Mouse (Mus musculus): ENCODE measurements around the gene Gtf2h4. TPM values are rescaled to one million over a fixed set of nuclear protein-coding genes. Genes with fewer than 3 reads are reported as not detected.

The Gtf2h4 gene
- polyA plus RNA-seq (2015; fragmentation: Nextera tagmentation; extraction: Ambion mirVana): 31.9 and 33.9 TPM in 2 replicates

GRCm38 (mm10) chr17:35673416-35674035, at the start of gene Gtf2h4:
Gene Gtf2h4 (minus strand): TSS chr17:35673739.
- 1% methylated on average over 23 of the region's 23 CpGs for WGBS (ENCODE audit: insufficient replicate concordance)
- H3K4me3 ChIP-seq (replicated peaks): peak within 1 kb of the TSS; percentile 78
- H3K27ac ChIP-seq: no peak within 1 kb of the TSS; the same call in 1 of the 2 replicates
- peak within 1 kb of the TSS; percentile 83 for H3K4me2 ChIP-seq
- H3K9me3 ChIP-seq (replicated peaks): no peaks in the 10 kb centered on the region
- ATAC-seq (ENCODE audit: low read depth) (peak; percentile 95), DNase-seq (peak; percentile 80)
- peak within 1 kb of the TSS; percentile 83 for H3K9ac ChIP-seq
- H3K36me3 ChIP-seq: peaks cover 14% of the 10 kb centered on the region; the same call in 1 of the 2 replicates
- H3K4me1 ChIP-seq (replicated peaks): peaks cover 19% of the 10 kb centered on the region
- H3K27me3 ChIP-seq: no peaks in the 10 kb centered on the region

- Histone ChIP-seq H3K4me2 (no peak overlapping the region), H3K27me3 (peaks cover 52% of the 10 kb centered on the region), H3K9me3 (replicated peaks) (no peaks in the 10 kb centered on the region), H3K4me3 (replicated peaks) (no peak overlapping the region), H3K4me1 (replicated peaks) (peaks cover 11% of the 10 kb centered on the region), H3K27ac (no peak overlapping the region), H3K36me3 (no peaks in the 10 kb centered on the region), H3K9ac (no peak overlapping the region)
- no peak for DNase-seq
- ATAC-seq (ENCODE audit: low read depth): no peak
- 36% methylated on average over 8 of the region's 8 CpGs for WGBS (ENCODE audit: insufficient replicate concordance)
Measured at GRCm38 (mm10) chr17:35721676-35722075, 48.1 kb upstream of the Gtf2h4 start.

- H3K27ac ChIP-seq: no peak overlapping the region
- peaks cover 7% of the 10 kb centered on the region; the same call in 1 of the 2 replicates for H3K4me1 ChIP-seq (replicated peaks)
- peaks cover 57% of the 10 kb centered on the region for H3K27me3 ChIP-seq
- ATAC-seq (ENCODE audit: low read depth) (0 out of 2 replicates have a peak, but pooled peaks have one; percentile 34), DNase-seq (no peak)
- H3K4me3 ChIP-seq (replicated peaks): no peak overlapping the region
- H3K9ac ChIP-seq: no peak overlapping the region
- WGBS (ENCODE audit: insufficient replicate concordance): 47% methylated on average over 9 of the region's 11 CpGs
- no peaks in the 10 kb centered on the region for H3K36me3 ChIP-seq
- no peak overlapping the region for H3K4me2 ChIP-seq
- no peaks in the 10 kb centered on the region for H3K9me3 ChIP-seq (replicated peaks)
Measured at GRCm38 (mm10) chr17:35720340-35720727, 46.8 kb upstream of the Gtf2h4 start.

GRCm38 (mm10) chr17:35719616-35720339, 46.2 kb upstream of the Gtf2h4 start:
- Histone ChIP-seq H3K4me1 (replicated peaks) (peaks cover 6% of the 10 kb centered on the region; the same call in 1 of the 2 replicates), H3K9ac (no peak overlapping the region), H3K27me3 (peaks cover 52% of the 10 kb centered on the region), H3K4me2 (no peak overlapping the region), H3K4me3 (replicated peaks) (no peak overlapping the region), H3K36me3 (no peaks in the 10 kb centered on the region), H3K27ac (no peak overlapping the region), H3K9me3 (replicated peaks) (no peaks in the 10 kb centered on the region)
- ATAC-seq (ENCODE audit: low read depth): no peak
- WGBS (ENCODE audit: insufficient replicate concordance): 43% methylated on average over 9 of the region's 9 CpGs
- no peak for DNase-seq

- no peak overlapping the region for H3K4me2 ChIP-seq
- 56% methylated on average over 6 of the region's 6 CpGs for WGBS (ENCODE audit: insufficient replicate concordance)
- H3K9ac ChIP-seq: no peak overlapping the region
- DNase-seq (no peak), ATAC-seq (ENCODE audit: low read depth) (no peak)
- no peak overlapping the region for H3K27ac ChIP-seq
- H3K4me1 ChIP-seq (replicated peaks): peaks cover 6% of the 10 kb centered on the region; the same call in 1 of the 2 replicates
- no peak overlapping the region for H3K4me3 ChIP-seq (replicated peaks)
- H3K27me3 ChIP-seq: peaks cover 26% of the 10 kb centered on the region
- H3K9me3 ChIP-seq (replicated peaks): no peaks in the 10 kb centered on the region
- H3K36me3 ChIP-seq: no peaks in the 10 kb centered on the region
Measured at GRCm38 (mm10) chr17:35717080-35717479, 43.5 kb upstream of the Gtf2h4 start.

GRCm38 (mm10) chr17:35716114-35716513, 42.6 kb upstream of the Gtf2h4 start:
- Histone ChIP-seq H3K4me1 (replicated peaks) (peaks cover 4% of the 10 kb centered on the region; the same call in 1 of the 2 replicates), H3K27ac (no peak overlapping the region), H3K4me2 (no peak overlapping the region), H3K36me3 (no peaks in the 10 kb centered on the region), H3K4me3 (replicated peaks) (no peak overlapping the region), H3K9ac (no peak overlapping the region), H3K27me3 (peaks cover 16% of the 10 kb centered on the region), H3K9me3 (replicated peaks) (no peaks in the 10 kb centered on the region)
- ATAC-seq (ENCODE audit: low read depth) (no peak), DNase-seq (no peak)
- WGBS (ENCODE audit: insufficient replicate concordance): 60% methylated on average over 3 of the region's 3 CpGs

GRCm38 (mm10) chr17:35710705-35711347, 37.3 kb upstream of the Gtf2h4 start:
- DNase-seq (no peak), ATAC-seq (ENCODE audit: low read depth) (no peak)
- no peak overlapping the region for H3K4me3 ChIP-seq (replicated peaks)
- peaks cover 12% of the 10 kb centered on the region; the same call in 1 of the 2 replicates for H3K27me3 ChIP-seq
- 0 out of 2 replicates have a peak overlapping the region, but pooled peaks have one; percentile 39 for H3K27ac ChIP-seq
- no peak overlapping the region for H3K4me2 ChIP-seq
- 35% methylated on average over 8 of the region's 8 CpGs for WGBS (ENCODE audit: insufficient replicate concordance)
- H3K4me1 ChIP-seq (replicated peaks): peaks cover 7% of the 10 kb centered on the region; the same call in 1 of the 2 replicates
- no peaks in the 10 kb centered on the region for H3K9me3 ChIP-seq (replicated peaks)
- no peak overlapping the region for H3K9ac ChIP-seq
- H3K36me3 ChIP-seq: no peaks in the 10 kb centered on the region

GRCm38 (mm10) chr17:35708611-35709010, 35.1 kb upstream of the Gtf2h4 start:
- 41% methylated on average over 2 of the region's 2 CpGs for WGBS (ENCODE audit: insufficient replicate concordance)
- Histone ChIP-seq H3K4me1 (replicated peaks) (peaks cover 20% of the 10 kb centered on the region), H3K4me3 (replicated peaks) (no peak overlapping the region), H3K4me2 (no peak overlapping the region), H3K9me3 (replicated peaks) (no peaks in the 10 kb centered on the region), H3K36me3 (no peaks in the 10 kb centered on the region), H3K27ac (no peak overlapping the region), H3K9ac (no peak overlapping the region), H3K27me3 (peaks cover 33% of the 10 kb centered on the region)
- no peak for DNase-seq
- peak; percentile 42; the same call in 1 of the 2 replicates for ATAC-seq (ENCODE audit: low read depth)

- no peaks in the 10 kb centered on the region for H3K9me3 ChIP-seq (replicated peaks)
- no peak overlapping the region for H3K9ac ChIP-seq
- H3K4me3 ChIP-seq (replicated peaks): no peak overlapping the region
- ATAC-seq (ENCODE audit: low read depth) (no peak), DNase-seq (no peak)
- no peak overlapping the region for H3K27ac ChIP-seq
- H3K4me1 ChIP-seq (replicated peaks): peaks cover 20% of the 10 kb centered on the region
- H3K4me2 ChIP-seq: no peak overlapping the region
- 48% methylated on average over 7 of the region's 7 CpGs for WGBS (ENCODE audit: insufficient replicate concordance)
- peaks cover 38% of the 10 kb centered on the region for H3K27me3 ChIP-seq
- H3K36me3 ChIP-seq: no peaks in the 10 kb centered on the region
Measured at GRCm38 (mm10) chr17:35707929-35708328, 34.4 kb upstream of the Gtf2h4 start.

GRCm38 (mm10) chr17:35705836-35706235, 32.3 kb upstream of the Gtf2h4 start:
- Histone ChIP-seq H3K9me3 (replicated peaks) (no peaks in the 10 kb centered on the region), H3K9ac (no peak overlapping the region), H3K4me3 (replicated peaks) (no peak overlapping the region), H3K4me1 (replicated peaks) (peaks cover 19% of the 10 kb centered on the region), H3K36me3 (no peaks in the 10 kb centered on the region), H3K27ac (no peak overlapping the region), H3K27me3 (peaks cover 59% of the 10 kb centered on the region), H3K4me2 (no peak overlapping the region)
- DNase-seq: no peak
- ATAC-seq (ENCODE audit: low read depth): no peak
- WGBS (ENCODE audit: insufficient replicate concordance): 9% methylated on average over 4 of the region's 4 CpGs
